Mouse (Mus musculus) spleen, postnatal 10 days (tissue): Measurements from ENCODE around the gene Clk2.

Source experiments
- DNase-seq, 2 experiments: peaks; one replicate each; pipeline ENCODE4 v3.0.0; 2021 to 2022; ENCODE audit warnings: low spot score in 2 of 2

Clk2 gene

GRCm38 (mm10) chr3:89221167-89221566 lies 56.6 kb downstream of the Clk2 start:
- no peak for DNase-seq

- no peak for DNase-seq
Measured at GRCm38 (mm10) chr3:89224796-89225195, 60.2 kb downstream of the Clk2 start.

GRCm38 (mm10) chr3:89225321-89225815 lies 60.8 kb downstream of the Clk2 start:
- no peak for DNase-seq

GRCm38 (mm10) chr3:89225918-89226317 lies 61.3 kb downstream of the Clk2 start:
- DNase-seq, result no peak

GRCm38 (mm10) chr3:89226361-89226760 lies 61.8 kb downstream of the Clk2 start:
- no peak for DNase-seq
